Mouse (Mus musculus) C2C12 (cell line): ENCODE results near the gene Ccr4. TPM values are rescaled to one million over a fixed set of nuclear protein-coding genes. Genes with fewer than 3 reads are reported as not detected.

Experiments used
- H3K27me3 ChIP-seq: one replicate; pipeline ENCODE4 v1.6.1; 2011; ENCODE audit not compliant: control insufficient read depth, insufficient read depth, insufficient read length
- H3K36me3 ChIP-seq: one replicate; pipeline ENCODE4 v1.6.1; 2011; ENCODE audit not compliant: control insufficient read depth, insufficient read depth
- H3K4me3 ChIP-seq: one replicate; pipeline ENCODE4 v1.5.1; 2011; ENCODE audit warnings: mild to moderate bottlenecking, control low read depth; ENCODE audit not compliant: poor library complexity, insufficient read depth, severe bottlenecking
- H3K79me2 ChIP-seq: one replicate; pipeline ENCODE4 v1.6.1; 2011; ENCODE audit not compliant: control insufficient read depth, insufficient read depth
- H3K79me3 ChIP-seq: one replicate; pipeline ENCODE4 v1.6.1; 2011; ENCODE audit warnings: low read depth, control low read depth
- H3ac ChIP-seq: one replicate; pipeline ENCODE3; 2011; ENCODE audit warnings: low read depth; ENCODE audit not compliant: control insufficient read depth, insufficient read length
- CEBPB ChIP-seq: IDR thresholded peaks from one replicate; pipeline ENCODE4 v1.6.1; 2011; ENCODE audit warnings: low read depth, mild to moderate bottlenecking, control low read depth, moderate library complexity
- CTCF ChIP-seq: IDR thresholded peaks from one replicate; pipeline ENCODE4 v1.5.1; 2011; ENCODE audit not compliant: control insufficient read depth, insufficient read depth, insufficient read length
- FOSL1 ChIP-seq: IDR thresholded peaks from one replicate; pipeline ENCODE4 v1.8.0; 2011; ENCODE audit warnings: mild to moderate bottlenecking, low read length; ENCODE audit not compliant: poor library complexity, insufficient read depth, severe bottlenecking
- MAX ChIP-seq: IDR thresholded peaks from one replicate; pipeline ENCODE4 v1.6.1; 2011; ENCODE audit warnings: mild to moderate bottlenecking, control low read depth
- MYOD1 ChIP-seq: IDR thresholded peaks from one replicate; pipeline ENCODE4 v1.6.1; 2011; ENCODE audit warnings: low read depth; ENCODE audit not compliant: control insufficient read depth, insufficient read length
- MYOG ChIP-seq: IDR thresholded peaks from one replicate; pipeline ENCODE4 v1.6.1; 2011; ENCODE audit not compliant: control insufficient read depth, insufficient read length; ENCODE audit errors: extremely low read depth
- USF1 ChIP-seq: IDR thresholded peaks from one replicate; pipeline ENCODE4 v1.6.1; 2011; ENCODE audit warnings: low read depth, mild to moderate bottlenecking, control low read depth, moderate library complexity
- polyA plus RNA-seq: library from polyadenylated mRNA; unstranded; fragments of >200 nt; fragmentation: generic; extraction: Trizol; gene quantifications from one replicate; pipeline ENCODE4 v1.2.1, GENCODE M21; 2012; ENCODE audit warnings: missing spikeins

Ccr4 gene
- polyA plus RNA-seq, 1 experiment = not detected

DNA sequence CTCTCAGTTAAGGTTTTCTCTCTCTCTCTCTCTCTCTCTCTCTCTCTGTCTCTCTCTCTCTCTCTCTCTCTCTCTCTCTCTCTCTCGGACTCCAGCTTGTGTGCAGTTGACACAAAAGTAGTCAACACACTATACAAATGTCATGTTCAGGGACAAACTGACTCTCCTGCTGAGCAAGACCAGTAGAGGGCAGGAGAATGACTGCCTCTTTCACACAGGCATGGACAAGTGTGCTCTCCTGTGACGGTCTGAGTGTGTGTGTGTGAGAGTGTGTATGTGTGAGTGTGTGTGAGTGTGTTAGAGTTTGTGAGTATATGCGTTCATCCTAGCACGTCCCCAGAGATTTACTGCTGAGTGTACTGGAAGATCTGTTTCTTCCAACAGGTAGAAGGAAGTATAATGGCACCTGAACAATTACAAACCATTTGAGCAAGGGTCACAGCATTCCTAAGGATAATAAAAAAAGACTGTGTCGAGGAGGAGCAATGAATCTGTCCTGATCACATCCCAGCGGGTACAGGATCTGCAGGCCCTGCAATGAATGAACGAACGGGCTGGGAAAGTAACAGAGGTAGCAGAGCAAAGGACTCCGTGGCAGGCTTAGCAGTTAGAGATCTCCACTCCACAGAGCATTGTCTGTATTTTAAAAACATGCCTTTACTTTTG, 14.2 kb upstream of the Ccr4 start:
- Histone ChIP-seq H3K27me3 (no peaks in the 10 kb centered on the region), H3K79me3 (no peaks in the 10 kb centered on the region), H3K79me2 (no peaks in the 10 kb centered on the region), H3ac (no peak overlapping the region), H3K4me3 (no peak overlapping the region), H3K36me3 (no peaks in the 10 kb centered on the region)
- TF ChIP-seq USF1 = no peak

DNA sequence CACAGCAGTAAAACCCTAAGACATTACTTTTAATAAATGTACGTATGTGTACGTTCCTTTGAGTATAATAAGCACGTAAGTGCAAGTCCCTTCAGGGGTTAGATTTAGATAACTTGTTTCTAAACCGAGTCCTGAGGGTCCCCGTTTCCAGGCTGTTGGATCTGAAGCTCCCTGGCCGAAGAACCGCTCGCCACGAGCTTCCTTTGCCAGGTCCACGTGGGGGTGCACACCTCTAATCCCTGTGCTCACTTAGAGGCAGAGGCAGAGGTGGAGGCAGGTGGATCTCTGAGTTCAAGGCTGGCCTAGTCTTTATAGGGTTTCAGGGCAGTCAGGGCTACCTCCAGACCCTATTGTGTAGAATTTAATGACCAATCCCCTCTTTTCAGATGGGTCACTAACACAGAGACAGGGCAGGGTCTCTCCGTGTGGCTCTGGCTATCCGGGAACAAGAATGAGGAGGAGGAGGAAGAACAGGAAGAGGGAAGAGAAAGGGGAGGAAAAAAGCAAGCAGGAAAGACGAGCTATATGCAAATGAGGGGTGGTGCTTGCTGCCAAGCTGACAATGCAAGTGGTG, 13.3 kb upstream of the Ccr4 start:
- H3K79me3 ChIP-seq = no peaks in the 10 kb centered on the region
- H3K4me3 ChIP-seq = no peak overlapping the region
- no peaks in the 10 kb centered on the region for H3K36me3 ChIP-seq
- TF ChIP-seq CEBPB (no peak), FOSL1 (no peak), CTCF (no peak), MAX (no peak), MYOG (no peak), USF1 (no peak), MYOD1 (no peak)
- H3K27me3 ChIP-seq = no peaks in the 10 kb centered on the region
- H3ac ChIP-seq = no peak overlapping the region
- H3K79me2 ChIP-seq = no peaks in the 10 kb centered on the region

DNA sequence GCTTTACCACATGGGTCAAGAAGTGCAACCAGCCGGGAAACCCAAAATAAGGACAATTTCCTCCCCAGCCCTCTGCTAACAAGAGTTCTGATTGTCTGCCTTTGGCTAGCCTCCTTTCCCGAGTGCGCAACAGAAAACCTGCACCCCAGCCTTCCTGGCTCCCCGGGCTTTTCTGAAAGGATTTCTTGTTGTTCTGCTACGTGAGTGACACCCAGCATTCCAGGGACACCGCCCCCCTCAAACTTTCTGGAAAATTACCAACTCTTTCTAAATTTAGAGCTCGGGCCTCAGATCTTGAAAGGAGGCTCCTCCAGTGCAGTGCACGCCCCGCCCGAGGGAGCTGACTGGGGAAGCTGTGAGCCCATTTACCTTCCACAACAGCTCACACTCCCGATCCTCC, 10.6 kb upstream of the Ccr4 start, which contains the start of gene C130032M10Rik:
TSS of gene C130032M10Rik (plus strand) at position 334 of the 400 bp plus-strand sequence.
- Histone ChIP-seq H3K36me3 (no peaks in the 10 kb centered on the region), H3K27me3 (no peaks in the 10 kb centered on the region), H3K79me2 (no peaks in the 10 kb centered on the region), H3K4me3 (no peak within 1 kb of the TSS), H3K79me3 (no peaks in the 10 kb centered on the region), H3ac (no peak within 1 kb of the TSS)
- TF ChIP-seq CEBPB = no peak
- TF ChIP-seq MAX = no peak
- no peak for TF ChIP-seq FOSL1
- TF ChIP-seq USF1 = no peak
- no peak for TF ChIP-seq MYOD1
- no peak for TF ChIP-seq MYOG
- no peak for TF ChIP-seq CTCF

DNA sequence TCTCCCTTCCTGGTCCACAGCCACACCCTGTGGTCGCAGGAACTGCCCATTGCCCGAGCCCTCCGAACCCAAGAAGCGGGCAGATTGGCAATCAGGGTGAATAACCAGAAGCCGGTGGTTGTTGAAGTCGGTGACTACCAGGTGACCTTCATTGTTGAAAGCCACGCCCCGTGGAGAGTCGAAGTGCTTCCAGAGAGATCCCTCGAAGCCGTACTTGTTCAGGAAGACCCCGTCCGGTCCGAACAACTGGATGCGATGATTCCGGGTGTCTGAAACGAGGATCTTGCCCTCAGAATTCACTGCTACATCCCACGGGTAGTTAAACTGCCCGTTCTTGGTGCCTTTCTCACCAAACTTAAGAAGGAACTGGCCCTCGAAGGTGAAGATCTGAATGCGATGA, 8.1 kb upstream of the Ccr4 start:
- H3K79me3 ChIP-seq = no peaks in the 10 kb centered on the region
- no peak overlapping the region for H3K4me3 ChIP-seq
- H3K36me3 ChIP-seq = no peaks in the 10 kb centered on the region
- no peaks in the 10 kb centered on the region for H3K27me3 ChIP-seq
- TF ChIP-seq MYOD1 (no peak), USF1 (no peak), MYOG (no peak), CTCF (no peak), FOSL1 (no peak), CEBPB (no peak), MAX (no peak)
- no peaks in the 10 kb centered on the region for H3K79me2 ChIP-seq
- H3ac ChIP-seq = no peak overlapping the region

DNA sequence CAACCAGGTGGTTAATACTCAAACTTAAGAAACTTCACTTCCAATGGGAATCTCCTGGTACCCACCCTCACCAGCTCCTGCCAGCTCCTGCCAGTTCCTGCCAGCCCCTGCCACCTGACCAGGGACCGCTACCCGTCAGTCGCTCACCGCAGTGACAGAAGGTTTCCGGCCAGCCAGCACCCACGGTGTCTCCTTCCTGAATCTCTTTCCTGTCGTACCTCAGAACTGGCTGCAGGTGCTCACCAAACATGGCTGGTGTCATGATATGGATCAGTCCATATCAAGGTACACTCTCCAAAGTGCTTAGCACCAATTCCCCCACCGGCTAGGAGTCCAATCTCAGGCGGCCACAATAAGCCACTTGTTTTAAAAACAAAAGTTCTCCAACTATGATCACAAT, 5.1 kb upstream of the Ccr4 start:
- no peaks in the 10 kb centered on the region for H3K27me3 ChIP-seq
- no peak overlapping the region for H3K4me3 ChIP-seq
- H3ac ChIP-seq = no peak overlapping the region
- no peaks in the 10 kb centered on the region for H3K79me2 ChIP-seq
- TF ChIP-seq FOSL1 (no peak), USF1 (no peak)
- no peaks in the 10 kb centered on the region for H3K79me3 ChIP-seq
- no peaks in the 10 kb centered on the region for H3K36me3 ChIP-seq

DNA sequence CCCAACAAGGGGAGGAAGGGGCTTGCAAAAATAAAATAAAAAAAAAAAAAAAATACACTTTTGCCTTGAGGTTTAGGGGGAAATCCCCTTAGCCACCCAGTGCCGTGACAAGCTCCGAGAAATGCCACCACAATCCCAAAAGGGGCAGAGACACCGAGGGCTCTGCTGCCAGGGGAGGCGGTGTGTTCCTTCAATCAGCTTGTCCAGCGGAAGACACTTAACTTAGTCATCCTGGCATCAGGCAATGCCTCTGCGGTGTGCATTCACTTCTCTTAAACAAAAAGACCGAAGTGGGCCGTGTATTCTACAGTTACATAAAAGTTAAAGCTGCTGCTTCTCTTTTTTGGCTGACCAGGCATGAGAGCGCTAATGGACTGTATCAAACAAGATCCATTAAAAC, 2.7 kb upstream of the Ccr4 start:
- Histone ChIP-seq H3K27me3 (no peaks in the 10 kb centered on the region), H3K4me3 (no peak overlapping the region), H3K79me3 (no peaks in the 10 kb centered on the region), H3K36me3 (no peaks in the 10 kb centered on the region), H3K79me2 (no peaks in the 10 kb centered on the region), H3ac (no peak overlapping the region)
- no peak for TF ChIP-seq MYOD1
- TF ChIP-seq MAX = no peak
- TF ChIP-seq FOSL1 = no peak
- no peak for TF ChIP-seq USF1
- TF ChIP-seq CEBPB = no peak
- no peak for TF ChIP-seq CTCF
- no peak for TF ChIP-seq MYOG
